Mouse (Mus musculus) erythroblast, embryonic 14.5 days (primary cell): ENCODE measurements around the gene Pxylp1.

Experiments used
- GATA1 ChIP-seq: IDR thresholded peaks from 2 replicates; pipeline ENCODE4 v1.6.1; 2012; ENCODE audit warnings: low read length, inconsistent platforms, mixed read lengths
- TAL1 ChIP-seq: IDR thresholded peaks from 3 replicates; pipeline ENCODE4 v1.6.1; 2012; ENCODE audit warnings: low read length, inconsistent platforms, mixed read lengths

DNA sequence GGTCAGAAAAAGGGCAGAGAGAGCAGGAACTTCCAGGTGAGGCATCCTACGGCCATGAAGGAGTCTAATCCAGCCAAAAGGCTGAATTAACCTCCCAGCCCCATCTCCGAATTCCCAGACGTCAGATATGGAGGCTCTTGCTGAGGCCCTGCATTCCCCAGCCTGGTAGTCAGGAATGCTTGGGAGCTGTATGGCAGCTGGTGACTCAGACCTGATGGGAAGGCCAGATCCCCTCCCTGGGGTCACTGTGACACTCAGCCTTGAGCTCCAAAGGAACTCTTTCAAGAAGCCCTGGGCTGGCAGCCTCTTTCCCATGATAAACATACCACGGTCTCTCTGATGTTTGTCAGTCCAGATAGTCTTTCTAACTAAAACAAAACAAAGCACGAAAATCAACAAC is 109.2 kb downstream of the Pxylp1 start:
- TF ChIP-seq TAL1 (no peak), GATA1 (no peak)
